Mouse (Mus musculus) small intestine, adult 2 months (tissue): ENCODE measurements around the gene Rhox10.

Experiments
- CTCF ChIP-seq: fragments of 200-500 bp; IDR thresholded peaks from 2 replicates; pipeline ENCODE4 v1.5.1; 2012; ENCODE audit warnings: low read depth, mild to moderate bottlenecking, control low read depth, inconsistent platforms, low read length, moderate library complexity, mixed read lengths; ENCODE audit not compliant: insufficient replicate concordance, insufficient read length; ENCODE audit errors: extremely low read depth
- POLR2A ChIP-seq: fragments of 200-500 bp; IDR thresholded peaks from 2 replicates; pipeline ENCODE4 v1.6.1; 2012; ENCODE audit warnings: low read depth, mild to moderate bottlenecking, control low read depth, inconsistent platforms, low read length, moderate library complexity

DNA sequence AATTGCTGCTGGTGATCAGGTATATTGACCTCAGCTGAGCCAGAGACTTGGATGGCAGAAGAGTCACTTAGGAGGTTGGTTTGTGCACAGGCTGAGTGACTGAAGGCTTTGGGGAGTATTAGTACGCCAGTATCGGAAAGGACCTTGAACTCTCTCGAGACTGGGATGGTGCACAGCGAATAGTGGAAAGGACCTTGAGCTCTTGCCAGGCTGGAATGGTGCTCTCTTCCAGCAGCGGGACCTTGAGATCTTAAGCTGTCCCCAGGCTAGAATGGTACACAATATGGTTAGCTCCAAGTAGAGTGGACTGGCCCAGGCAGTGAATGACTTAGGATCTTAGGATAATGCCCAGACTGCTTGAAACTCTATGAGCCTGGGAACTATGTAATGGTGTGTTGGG, 26.6 kb upstream of the Rhox10 start:
- no peak for TF ChIP-seq POLR2A
- TF ChIP-seq CTCF: no peak
